Mouse (Mus musculus) kidney, adult 2 months (tissue): ENCODE data around the gene Gm13090. TPM values are rescaled to one million over a fixed set of nuclear protein-coding genes. Genes with fewer than 3 reads are reported as not detected.

ENCODE experiments used
- DNase-seq: peaks from one replicate; pipeline ENCODE4 v3.0.0; 2021
- H3K27ac ChIP-seq: fragments of 200-500 bp; 2 replicates; pipeline ENCODE4 v1.5.1; 2012; ENCODE audit warnings: low read depth, low read length, control low read depth, inconsistent platforms; ENCODE audit not compliant: insufficient read depth
- H3K27me3 ChIP-seq: fragments of 200-500 bp; replicated peaks from 2 replicates; pipeline ENCODE4 v1.6.1; 2012; ENCODE audit warnings: mild to moderate bottlenecking, moderate library complexity, low read length, inconsistent platforms; ENCODE audit not compliant: control insufficient read depth, insufficient read depth
- H3K36me3 ChIP-seq: fragments of 200-500 bp; 2 replicates; pipeline ENCODE4 v1.6.1; 2012; ENCODE audit warnings: mild to moderate bottlenecking, moderate library complexity, low read length, inconsistent platforms; ENCODE audit not compliant: control insufficient read depth, insufficient read depth
- H3K4me1 ChIP-seq: fragments of 200-500 bp; 2 replicates; pipeline ENCODE4 v1.6.1; 2011; ENCODE audit warnings: low read length; ENCODE audit not compliant: control insufficient read depth, insufficient read depth
- H3K4me3 ChIP-seq: fragments of 200-500 bp; 2 replicates; pipeline ENCODE4 v1.5.1; 2011; ENCODE audit warnings: mild to moderate bottlenecking, low read depth, low read length, control low read depth; ENCODE audit not compliant: insufficient read depth
- CTCF ChIP-seq: fragments of 200-500 bp; conservative IDR thresholded peaks from 2 replicates; pipeline ENCODE4 v1.5.1; 2011; ENCODE audit warnings: low read depth, mild to moderate bottlenecking, control low read depth, low read length, moderate library complexity, mixed read lengths; ENCODE audit not compliant: insufficient read depth, insufficient read length
- POLR2A ChIP-seq: fragments of 200-500 bp; IDR thresholded peaks from one replicate; pipeline ENCODE4 v1.6.1; 2011; ENCODE audit warnings: low read depth, low read length, control low read depth
- WGBS: fragments of 180-500 bp; shearing (Covaris S2); methylation state at CpG from one replicate; pipeline ENCODE4 v1.1.7; 2018; 5-methylcytosine and 5-hydroxymethylcytosine counted together
- polyA plus RNA-seq: library from polyadenylated mRNA; depleted of rRNA; stranded (reverse); fragments of >200 nt; gene quantifications from 2 replicates; pipeline ENCODE4 v1.2.3, GENCODE M21; 2012

Gene Gm13090
- polyA plus RNA-seq, 1 experiment: not detected

GRCm38 (mm10) chr4:151057347-151058321, 31.7 kb upstream of the Gm13090 start, which contains the start of gene Vamp3:
TSS of gene Vamp3 (minus strand) at chr4:151057963.
- Histone ChIP-seq H3K4me3 (peak within 1 kb of the TSS; percentile 83), H3K27me3 (no peaks in the 10 kb centered on the region), H3K4me1 (peaks cover 18% of the 10 kb centered on the region), H3K36me3 (peaks cover 4% of the 10 kb centered on the region; the same call in 1 of the 2 replicates), H3K27ac (peak within 1 kb of the TSS; percentile 91)
- no peak for TF ChIP-seq CTCF
- TF ChIP-seq POLR2A: peak; percentile 35
- peak; percentile 99 for DNase-seq
- WGBS: under 1% methylated on average over 114 of the region's 114 CpGs

- no peak for DNase-seq
- Histone ChIP-seq H3K27ac (peak overlapping the region; percentile 88; the same call in 1 of the 2 replicates), H3K27me3 (no peaks in the 10 kb centered on the region), H3K36me3 (peaks cover 2% of the 10 kb centered on the region; the same call in 1 of the 2 replicates), H3K4me1 (peaks cover 18% of the 10 kb centered on the region), H3K4me3 (no peak overlapping the region)
- TF ChIP-seq POLR2A: no peak
- TF ChIP-seq CTCF: no peak
- WGBS: 75% methylated on average over 4 of the region's 4 CpGs
These were observed 30.7 kb upstream of the Gm13090 start for GRCm38 (mm10) chr4:151058634-151059033.

- TF ChIP-seq POLR2A (no peak), CTCF (no peak)
- WGBS: 96% methylated on average over 4 of the region's 4 CpGs
- Histone ChIP-seq H3K4me3 (no peak overlapping the region), H3K36me3 (peaks cover 2% of the 10 kb centered on the region; the same call in 1 of the 2 replicates), H3K27me3 (no peaks in the 10 kb centered on the region), H3K27ac (no peak overlapping the region), H3K4me1 (peaks cover 15% of the 10 kb centered on the region)
- DNase-seq: no peak
These were observed 29.8 kb upstream of the Gm13090 start for GRCm38 (mm10) chr4:151059566-151059965.

GRCm38 (mm10) chr4:151068751-151069150, 20.6 kb upstream of the Gm13090 start:
- Histone ChIP-seq H3K27me3 (no peaks in the 10 kb centered on the region), H3K36me3 (no peaks in the 10 kb centered on the region), H3K27ac (no peak overlapping the region), H3K4me1 (no peaks in the 10 kb centered on the region), H3K4me3 (no peak overlapping the region)
- 64% methylated on average over 4 of the region's 4 CpGs for WGBS
- no peak for DNase-seq
- TF ChIP-seq CTCF (0 out of 2 replicates have a peak, but pooled peaks have one; percentile 19), POLR2A (no peak)

- H3K27me3 ChIP-seq: no peaks in the 10 kb centered on the region
- DNase-seq: no peak
- H3K27ac ChIP-seq: no peak overlapping the region
- TF ChIP-seq POLR2A (no peak), CTCF (no peak)
- WGBS: 76% methylated on average over 7 of the region's 7 CpGs
- no peak overlapping the region for H3K4me3 ChIP-seq
- H3K4me1 ChIP-seq: no peaks in the 10 kb centered on the region
- H3K36me3 ChIP-seq: no peaks in the 10 kb centered on the region
These were observed 18.4 kb upstream of the Gm13090 start for GRCm38 (mm10) chr4:151070962-151071361.

- DNase-seq: peak; percentile 77
- H3K36me3 ChIP-seq: no peaks in the 10 kb centered on the region
- peak; percentile 75 for TF ChIP-seq CTCF
- TF ChIP-seq POLR2A: no peak
These were observed 16.1 kb upstream of the Gm13090 start for GRCm38 (mm10) chr4:151073108-151073744.

More at GRCm38 (mm10) chr4:151073108-151073744, 16.1 kb upstream of the Gm13090 start:
- WGBS: 47% methylated on average over 13 of the region's 13 CpGs
- no peaks in the 10 kb centered on the region for H3K27me3 ChIP-seq
- H3K27ac ChIP-seq: no peak overlapping the region
- H3K4me1 ChIP-seq: no peaks in the 10 kb centered on the region
- no peak overlapping the region for H3K4me3 ChIP-seq
